Mouse (Mus musculus) heart, embryonic 13.5 days (tissue): Measurements from ENCODE around the gene Cyp2a12. TPM values are rescaled to one million over a fixed set of nuclear protein-coding genes. Genes with fewer than 3 reads are reported as not detected.

ENCODE experiments used
- polyA plus RNA-seq: library from polyadenylated mRNA; unstranded; fragments of >200 nt; fragmentation: Nextera tagmentation; extraction: Ambion mirVana; gene quantifications from 2 replicates; pipeline ENCODE4 v1.2.1, GENCODE M21; 2015

Gene Cyp2a12
- polyA plus RNA-seq, 1 experiment from 2014 or later = not detected

Other genes starting within 250 kb of the Cyp2a12 start
- not detected in 2 replicates for gene Cyp2g1, start 220.2 kb upstream of the Cyp2a12 start, polyA plus RNA-seq
- gene Cyp2a5, start 193.8 kb upstream of the Cyp2a12 start, polyA plus RNA-seq = not detected in 2 replicates
- not detected in 2 replicates for gene Cyp2a22, start 89.7 kb upstream of the Cyp2a12 start, polyA plus RNA-seq
- not detected in 2 replicates for gene Cyp2f2, start 90.8 kb downstream of the Cyp2a12 start, polyA plus RNA-seq
- 0.12 TPM in 1 of 2 replicates, not detected in the other for gene Cyp2t4, start 124.6 kb downstream of the Cyp2a12 start, polyA plus RNA-seq
- gene Egln2, start 137.7 kb downstream of the Cyp2a12 start, polyA plus RNA-seq = 48.1 and 52.7 TPM in 2 replicates
- gene Rab4b, start 149.8 kb downstream of the Cyp2a12 start, polyA plus RNA-seq = 48.6 and 48.8 TPM in 2 replicates
- 0.31 TPM in 1 of 2 replicates, not detected in the other for gene Gm21983, start 152.0 kb downstream of the Cyp2a12 start, polyA plus RNA-seq
- 4.3 and 4.8 TPM in 2 replicates for gene Mia, start 152.1 kb downstream of the Cyp2a12 start, polyA plus RNA-seq
- 2.9 and 3.1 TPM in 2 replicates for gene BC024978, start 166.7 kb downstream of the Cyp2a12 start, polyA plus RNA-seq
- 158 TPM in 2 replicates for gene Snrpa, start 167.2 kb downstream of the Cyp2a12 start, polyA plus RNA-seq
- gene Itpkc, start 199.6 kb downstream of the Cyp2a12 start, polyA plus RNA-seq = 2.3 and 3.3 TPM in 2 replicates
- gene Coq8b, start 203.9 kb downstream of the Cyp2a12 start, polyA plus RNA-seq = 10.2 and 12.0 TPM in 2 replicates
- gene Numbl, start 229.4 kb downstream of the Cyp2a12 start, polyA plus RNA-seq = 8.3 and 8.8 TPM in 2 replicates